Mouse (Mus musculus): ENCODE results near the gene Arl11.
"Not testable (repeated sequence)": the region's sequence is repeated elsewhere in the genome, so short reads cannot be mapped to it uniquely, and the experiment has no call there.

Arl11 gene

GRCm38 (mm10) chr14:61327007-61327406, 17.5 kb downstream of the Arl11 start:
- intact Hi-C loops (cut with DNase I) = not testable (repeated sequence)

- intact Hi-C loops (cut with DNase I) = no loop called here
These were observed 18.3 kb downstream of the Arl11 start for GRCm38 (mm10) chr14:61327618-61328450.

GRCm38 (mm10) chr14:61330591-61330990, 21.0 kb downstream of the Arl11 start:
- intact Hi-C loops (cut with DNase I) = loop anchor here (5.0 kb wide), 2 partner anchors 107 to 167 kb away; partner anchors contain the start of gene Kpna3

GRCm38 (mm10) chr14:61330996-61331561, 21.5 kb downstream of the Arl11 start:
- intact Hi-C loops (cut with DNase I) = loop anchor here (5.0 kb wide), 2 partner anchors 106 to 166 kb away; partner anchors contain the start of gene Kpna3

- intact Hi-C loops (cut with DNase I) = no loop called here
These were observed 29.8 kb downstream of the Arl11 start for GRCm38 (mm10) chr14:61339381-61339780.

GRCm38 (mm10) chr14:61344590-61344989, 35.0 kb downstream of the Arl11 start:
- intact Hi-C loops (cut with DNase I) = no loop called here

- intact Hi-C loops (cut with DNase I) = no loop called here
These were observed 37.5 kb downstream of the Arl11 start for GRCm38 (mm10) chr14:61346827-61347698.

- intact Hi-C loops (cut with DNase I) = no loop called here
These were observed 40.3 kb downstream of the Arl11 start for GRCm38 (mm10) chr14:61349876-61350275.

GRCm38 (mm10) chr14:61350808-61351207, 41.3 kb downstream of the Arl11 start:
- intact Hi-C loops (cut with DNase I) = no loop called here

GRCm38 (mm10) chr14:61354251-61355235, 45.0 kb downstream of the Arl11 start:
- intact Hi-C loops (cut with DNase I) = no loop called here

- intact Hi-C loops (cut with DNase I) = no loop called here
These were observed 50.8 kb downstream of the Arl11 start, which contains the start of gene Ebpl for GRCm38 (mm10) chr14:61360131-61360980. TSS of gene Ebpl (minus strand) at chr14:61360439.

GRCm38 (mm10) chr14:61360981-61361511, 51.5 kb downstream of the Arl11 start:
- intact Hi-C loops (cut with DNase I) = no loop called here
